Mouse (Mus musculus) layer of hippocampus, adult 11-12 months (tissue): ENCODE measurements at regions not wholly inside any gene's neighbourhood (a gene's known extent, or its start where the extent isn't known, plus 50 kb on each side); places are given as distances from the start of the nearest gene placed in this dataset.

Experiments used
- DNase-seq: peaks from one replicate; pipeline ENCODE4 v3.0.0; 2022; ENCODE audit warnings: low spot score

DNA sequence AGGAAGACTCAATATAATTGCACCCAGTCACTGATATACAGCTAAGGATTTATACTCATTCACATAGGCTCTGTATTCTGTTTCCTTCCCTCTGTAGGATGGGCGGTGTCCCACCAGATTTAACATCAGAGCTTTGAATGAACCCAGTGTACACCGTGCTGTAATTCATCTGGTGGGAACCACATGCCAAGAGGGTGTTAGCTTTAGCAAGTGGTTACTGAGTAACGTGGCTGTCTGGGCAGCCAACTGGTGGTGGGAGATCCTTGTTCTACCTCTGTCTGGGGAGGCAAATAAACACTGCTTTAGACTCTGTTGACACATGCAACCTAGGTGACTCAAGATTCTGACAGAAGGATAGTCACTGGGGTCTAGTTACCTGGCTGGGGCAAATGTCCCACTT is 229.6 kb upstream of the Gm12728 start:
- no peak for DNase-seq

- DNase-seq, result no peak
These were observed 228.9 kb upstream of the Gm12728 start for GRCm38 (mm10) chr4:105560781-105561180.

DNA sequence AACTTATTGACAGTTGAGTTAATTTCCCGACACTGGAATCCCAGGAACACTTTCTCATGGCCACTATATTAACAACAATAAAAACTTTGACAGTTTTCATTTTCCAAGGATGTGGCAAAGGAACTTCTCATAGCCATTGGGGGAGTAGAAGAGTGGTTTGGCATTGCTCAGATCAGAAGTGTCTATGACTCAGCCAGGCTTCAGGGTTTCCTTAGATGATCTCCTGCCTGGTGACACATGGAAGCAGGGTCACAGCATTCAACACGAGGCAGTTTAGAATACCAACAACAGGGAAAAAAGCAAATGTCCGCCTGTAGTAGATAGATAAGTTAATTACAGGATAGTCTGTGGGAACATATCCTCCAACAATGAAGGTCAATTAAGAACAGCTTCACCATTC is 228.1 kb upstream of the Gm12728 start:
- no peak for DNase-seq

DNA sequence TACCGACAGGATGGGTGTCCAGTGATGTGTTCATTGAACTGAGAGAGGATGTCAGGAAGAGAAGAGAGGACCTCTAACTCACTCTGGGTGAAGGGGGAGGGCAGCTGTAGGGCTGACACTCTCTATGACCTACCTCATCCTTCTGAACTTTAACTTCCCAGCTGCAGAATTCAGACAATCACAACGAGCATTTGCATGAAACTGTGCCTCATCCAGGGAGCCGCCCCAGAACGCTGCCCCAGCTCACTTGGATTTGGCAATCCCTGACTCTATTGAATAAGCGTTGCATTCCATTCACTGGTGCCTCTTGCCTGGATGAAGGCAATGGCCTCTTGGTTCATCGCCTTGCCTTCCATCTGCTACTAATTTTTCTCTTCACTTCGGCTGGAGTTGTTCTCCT is 223.9 kb upstream of the Gm12728 start:
- no peak for DNase-seq

GRCm38 (mm10) chr4:105566513-105567457 is 222.9 kb upstream of the Gm12728 start:
- DNase-seq, result no peak

DNA sequence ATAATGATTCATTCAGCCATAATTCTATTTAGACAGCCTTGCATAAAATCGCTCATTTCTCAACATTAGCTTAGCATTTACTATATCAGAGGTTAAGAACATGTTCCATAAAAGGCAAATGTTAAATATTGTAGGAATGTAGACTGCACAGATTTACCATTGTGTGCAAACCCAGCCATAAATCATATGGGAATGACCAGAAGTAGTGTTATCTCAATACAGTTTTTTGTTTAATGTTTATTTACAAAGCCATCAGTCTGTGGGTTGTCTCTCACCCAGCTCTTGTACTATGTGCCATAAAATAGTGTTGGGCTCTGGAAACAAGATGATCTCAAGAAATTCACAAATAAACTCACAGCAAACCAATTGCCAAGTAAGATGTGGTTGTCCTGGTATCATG is 220.0 kb upstream of the Gm12728 start:
- no peak for DNase-seq

DNA sequence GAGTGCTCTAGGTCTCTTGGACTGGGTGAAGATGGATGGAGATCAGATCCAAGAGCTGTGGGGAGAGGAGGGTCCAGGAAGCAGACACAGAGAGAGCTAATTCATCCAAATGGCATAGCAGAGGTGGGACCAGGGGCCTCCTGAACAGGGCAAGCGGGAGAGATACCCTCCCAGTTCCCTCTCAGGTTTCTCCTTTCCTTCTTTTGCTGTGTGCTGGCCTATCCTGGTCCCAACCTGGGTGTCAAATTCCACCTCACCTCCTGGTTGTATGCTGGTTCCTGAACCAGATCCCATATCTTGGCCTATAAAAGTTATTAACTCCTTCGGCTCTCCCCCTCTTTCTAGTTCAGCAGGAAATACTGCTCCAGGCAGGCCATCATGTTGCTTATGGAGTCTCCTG is 214.1 kb upstream of the Gm12728 start:
- DNase-seq, result no peak

DNA sequence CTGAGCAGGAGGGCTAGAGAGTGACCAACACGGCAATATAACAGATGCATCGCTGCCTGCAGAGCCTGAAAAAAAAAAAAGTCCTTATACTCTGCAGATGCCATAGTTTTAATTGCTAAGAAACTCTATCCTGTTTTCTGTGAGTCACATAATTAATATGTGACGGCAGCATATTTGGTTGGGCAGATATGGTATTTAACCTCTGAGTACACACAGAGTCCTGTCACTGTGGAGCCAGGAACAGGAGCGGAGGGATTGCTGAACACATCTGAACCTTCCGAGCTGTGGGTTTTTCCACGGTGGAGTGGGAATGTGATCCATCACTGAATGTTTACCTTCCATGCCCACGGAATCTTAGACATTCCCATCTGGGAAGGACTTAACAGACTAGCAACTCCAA is 208.7 kb upstream of the Gm12728 start:
- DNase-seq, result no peak

DNA sequence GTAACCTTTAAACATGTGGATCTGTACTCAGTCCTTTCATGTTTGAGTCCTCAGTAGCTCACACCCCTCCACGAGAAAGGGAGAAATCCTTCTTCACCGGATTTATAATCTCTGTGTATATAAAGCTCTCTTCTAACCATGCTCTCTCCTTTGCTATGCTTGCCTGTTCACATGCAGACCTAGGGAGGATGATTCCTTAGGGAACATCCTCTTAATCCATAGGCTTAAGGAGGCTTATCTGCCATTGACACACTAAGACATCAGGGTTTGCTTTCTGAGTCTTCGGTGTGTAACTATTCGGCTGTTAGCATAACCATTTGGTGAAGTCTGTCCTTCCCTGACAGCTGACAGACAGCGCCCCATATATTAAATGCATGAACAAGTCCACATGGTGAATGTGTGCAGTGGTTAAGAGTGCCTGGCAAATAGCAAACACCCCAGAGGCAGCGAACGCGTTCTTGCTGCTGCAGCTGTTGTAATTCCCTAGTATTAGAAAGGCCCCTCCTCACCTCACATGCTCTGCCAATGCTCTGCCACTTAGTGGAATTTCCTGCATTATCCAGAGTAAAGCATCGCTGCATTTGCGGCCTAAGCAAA is 205.2 kb upstream of the Gm12728 start:
- DNase-seq, result no peak

DNA sequence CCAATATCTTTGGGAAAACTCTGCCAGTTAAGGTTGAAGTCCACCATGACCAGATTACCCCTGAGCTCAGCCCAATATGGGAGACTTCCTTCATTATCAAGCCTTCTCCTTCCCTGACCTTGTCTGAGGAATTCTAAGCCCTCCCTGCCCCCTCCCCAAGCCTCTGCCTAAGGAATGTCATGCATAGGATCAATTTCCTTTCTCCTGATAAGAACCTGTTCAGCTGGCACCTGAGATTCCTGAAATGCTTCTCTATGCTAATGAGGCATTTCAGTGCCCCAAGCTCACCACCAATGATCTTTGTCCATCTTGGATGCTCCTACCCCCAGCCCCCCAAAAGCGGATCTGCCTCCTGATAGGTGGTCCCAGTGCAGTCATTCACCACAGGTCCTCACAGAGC is 186.0 kb upstream of the Gm12728 start:
- no peak for DNase-seq

- DNase-seq, result no peak
These were observed 185.1 kb upstream of the Gm12728 start for GRCm38 (mm10) chr4:105604607-105605006.

DNA sequence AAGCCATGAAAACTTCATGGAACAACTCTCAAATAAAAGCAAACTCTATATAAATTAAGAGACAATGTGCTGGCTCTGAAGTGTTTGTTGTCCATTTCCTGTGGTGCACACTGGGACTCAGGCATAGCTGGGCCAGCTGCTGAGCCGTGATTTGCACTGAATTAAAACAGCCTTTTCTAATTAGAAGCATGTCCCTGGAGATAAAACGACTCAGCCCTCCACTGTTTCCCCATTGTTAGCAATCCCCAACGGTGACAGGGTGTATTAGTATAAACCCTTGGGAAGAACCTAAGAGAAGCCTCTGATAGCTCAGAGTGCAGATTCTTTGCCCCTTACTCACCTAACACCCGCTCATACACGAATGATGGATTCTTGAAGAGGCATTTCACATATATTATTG is 182.9 kb upstream of the Gm12728 start:
- no peak for DNase-seq

DNA sequence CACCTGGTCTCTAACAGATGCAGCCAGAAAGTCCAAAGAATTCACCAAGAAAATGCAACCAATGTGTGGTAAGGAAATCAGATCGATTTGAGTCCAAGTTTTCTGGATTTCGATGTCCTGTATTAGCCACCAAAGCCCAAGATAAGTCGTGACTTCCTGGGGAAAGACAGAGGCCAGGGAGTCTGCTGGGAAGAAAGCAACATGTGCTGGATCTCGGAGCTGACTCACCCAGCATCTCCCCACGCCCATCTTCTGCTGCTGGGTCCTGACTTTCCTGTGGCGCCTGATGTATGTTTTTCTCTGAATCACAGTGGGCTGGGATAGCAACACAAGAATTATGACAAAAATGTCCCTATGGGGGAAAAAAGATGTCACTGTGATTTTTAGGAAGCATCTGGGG is 178.8 kb upstream of the Gm12728 start:
- no peak for DNase-seq

DNA sequence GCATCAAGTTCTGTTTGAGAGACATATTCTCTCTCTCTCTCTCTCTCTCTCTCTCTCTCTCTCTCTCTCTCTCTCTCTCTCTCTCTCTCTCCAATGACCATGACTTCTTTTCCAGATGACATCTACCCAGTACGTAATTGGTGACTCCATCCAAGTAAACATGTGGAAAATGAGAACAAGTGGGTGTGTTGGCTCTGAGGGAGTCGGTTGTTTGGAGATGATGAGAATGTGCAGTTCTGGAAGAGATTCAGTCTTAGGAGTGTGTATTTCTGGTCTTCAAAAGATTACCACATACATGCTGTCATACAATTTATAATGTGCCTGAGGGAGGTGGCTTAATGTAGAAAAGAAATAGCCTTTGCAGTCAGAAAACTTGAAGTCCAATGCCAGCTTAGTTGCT is 175.3 kb upstream of the Gm12728 start:
- DNase-seq, result no peak

GRCm38 (mm10) chr4:105626371-105627320 is 163.0 kb upstream of the Gm12728 start:
- DNase-seq, result no peak

GRCm38 (mm10) chr4:105629581-105629980 is 160.1 kb upstream of the Gm12728 start:
- no peak for DNase-seq

- no peak for DNase-seq
These were observed 158.9 kb upstream of the Gm12728 start for GRCm38 (mm10) chr4:105630595-105631369.

GRCm38 (mm10) chr4:105632581-105633358 is 156.9 kb upstream of the Gm12728 start:
- DNase-seq, result no peak

DNA sequence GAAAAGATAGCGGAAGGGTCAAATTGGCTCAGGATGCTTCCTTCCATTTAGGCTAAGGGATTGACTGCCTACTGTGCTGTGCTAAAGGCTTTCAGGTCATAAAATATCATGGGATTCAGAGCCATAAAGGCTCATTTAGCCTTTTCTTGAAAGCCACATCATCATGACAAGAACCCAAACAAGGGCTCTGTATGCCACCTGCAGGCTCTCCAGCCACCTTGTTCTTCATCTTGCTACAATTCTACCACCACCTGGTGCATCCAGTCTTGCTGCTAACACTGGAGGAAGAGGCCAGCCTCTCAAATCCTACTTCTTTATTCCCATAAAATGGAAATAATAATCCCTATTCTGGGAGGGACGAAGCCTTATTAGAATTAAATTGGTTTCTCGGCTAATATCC is 155.9 kb upstream of the Gm12728 start:
- DNase-seq, result no peak

DNA sequence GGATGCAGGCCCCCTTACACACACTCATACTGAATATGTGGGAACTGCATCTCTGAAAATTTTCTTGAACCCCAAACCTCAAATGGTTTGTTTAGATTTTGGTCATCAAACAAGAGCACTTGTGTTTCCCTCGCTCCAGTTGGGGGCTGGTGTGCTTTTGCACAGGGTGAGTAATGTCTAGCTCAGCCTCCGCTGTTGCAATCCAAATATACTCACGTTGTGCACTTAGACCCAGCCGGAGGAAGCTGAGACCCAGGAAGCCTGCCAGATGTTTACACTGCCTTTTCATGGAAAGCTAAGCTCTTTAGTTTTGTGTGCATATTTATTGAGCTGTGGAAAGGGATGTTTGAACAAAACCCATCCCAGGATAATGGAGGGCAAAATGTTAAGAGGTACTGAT is 148.9 kb upstream of the Gm12728 start:
- no peak for DNase-seq

- no peak for DNase-seq
These were observed 148.1 kb upstream of the Gm12728 start for GRCm38 (mm10) chr4:105641582-105641981.
